Mouse (Mus musculus) liver, adult 2 months (tissue): ENCODE results near the gene Pgm5. TPM values are rescaled to one million over a fixed set of nuclear protein-coding genes. Genes with fewer than 3 reads are reported as not detected.

ENCODE experiments used
- DNase-seq: peaks from one replicate; pipeline ENCODE4 v3.0.0-alpha.2; 2011; ENCODE audit warnings: low read depth, low spot score; ENCODE audit errors: extremely low read depth
- H3K27ac ChIP-seq: fragments of 200-500 bp; replicated peaks from 2 replicates; pipeline ENCODE4 v1.5.1; 2012; ENCODE audit warnings: low read depth, mild to moderate bottlenecking, control low read depth, inconsistent platforms, low read length; ENCODE audit not compliant: insufficient read depth
- H3K27me3 ChIP-seq: fragments of 200-500 bp; 2 replicates; pipeline ENCODE4 v1.6.1; 2012; ENCODE audit warnings: mild to moderate bottlenecking, moderate library complexity, low read length, inconsistent platforms; ENCODE audit not compliant: control insufficient read depth, insufficient read depth
- H3K36me3 ChIP-seq: fragments of 200-500 bp; 2 replicates; pipeline ENCODE4 v1.6.1; 2012; ENCODE audit warnings: low read length, inconsistent platforms; ENCODE audit not compliant: control insufficient read depth, insufficient read depth
- H3K4me1 ChIP-seq: fragments of 200-500 bp; 2 replicates; pipeline ENCODE4 v1.6.1; 2011; ENCODE audit warnings: low read length; ENCODE audit not compliant: control insufficient read depth, insufficient read depth
- H3K4me3 ChIP-seq: fragments of 200-500 bp; 2 replicates; pipeline ENCODE4 v1.5.1; 2011; ENCODE audit warnings: low read depth, mild to moderate bottlenecking, control low read depth, low read length, moderate library complexity; ENCODE audit not compliant: insufficient read depth
- H3K79me2 ChIP-seq: fragments of 200-500 bp; 2 replicates; pipeline ENCODE4 v1.6.1; 2012; ENCODE audit warnings: inconsistent platforms, mild to moderate bottlenecking, low read length, moderate library complexity; ENCODE audit not compliant: control insufficient read depth, insufficient read depth
- H3K9ac ChIP-seq: fragments of 200-500 bp; 2 replicates; pipeline ENCODE4 v1.6.1; 2012; ENCODE audit warnings: low read depth, mild to moderate bottlenecking, control low read depth, inconsistent platforms, low read length
- CTCF ChIP-seq: fragments of 200-500 bp; IDR thresholded peaks from 2 replicates; pipeline ENCODE4 v1.5.1; 2011; ENCODE audit warnings: low read depth, low read length, control low read depth
- POLR2A ChIP-seq: fragments of 200-500 bp; IDR thresholded peaks from 2 replicates; pipeline ENCODE4 v1.6.1; 2011; ENCODE audit warnings: low read length, control low read depth; ENCODE audit not compliant: insufficient read depth; ENCODE audit errors: extremely low read depth
- WGBS: fragments of 180-500 bp; shearing (Covaris S2); methylation state at CpG from one replicate; pipeline ENCODE4 v1.1.7; 2018; 5-methylcytosine and 5-hydroxymethylcytosine counted together
- polyA plus RNA-seq: library from polyadenylated mRNA; depleted of rRNA; stranded (reverse); fragments of >200 nt; gene quantifications from 2 replicates; pipeline ENCODE4 v1.2.3, GENCODE M21; 2012
- total RNA-seq: library from RNA; depleted of rRNA; stranded (reverse); fragments of >200 nt; gene quantifications from 2 replicates; pipeline ENCODE4 v1.2.3, GENCODE M21; 2014

Pgm5 gene
- total and polyA plus RNA-seq, 2 experiments = 0.46 to 1.7 TPM

GRCm38 (mm10) chr19:24683016-24683720 lies 178.5 kb downstream of the Pgm5 start:
- DNase-seq = peak; percentile 88
- Histone ChIP-seq H3K4me1 (peaks cover 2% of the 10 kb centered on the region; the same call in 1 of the 2 replicates), H3K27me3 (no peaks in the 10 kb centered on the region), H3K27ac (no peak overlapping the region), H3K9ac (no peak overlapping the region), H3K79me2 (no peaks in the 10 kb centered on the region), H3K4me3 (no peak overlapping the region), H3K36me3 (no peaks in the 10 kb centered on the region)
- WGBS = 29% methylated on average over 12 of the region's 12 CpGs
- TF ChIP-seq CTCF (no peak), POLR2A (no peak)

- no peak for DNase-seq
- H3K4me1 ChIP-seq = no peaks in the 10 kb centered on the region
- no peaks in the 10 kb centered on the region for H3K79me2 ChIP-seq
- H3K36me3 ChIP-seq = no peaks in the 10 kb centered on the region
- no peak overlapping the region for H3K9ac ChIP-seq
- no peak overlapping the region for H3K4me3 ChIP-seq
- no peak for TF ChIP-seq CTCF
- TF ChIP-seq POLR2A = no peak
- H3K27me3 ChIP-seq = no peaks in the 10 kb centered on the region
- no peak overlapping the region for H3K27ac ChIP-seq
- 80% methylated on average over 8 of the region's 8 CpGs for WGBS
Measured at GRCm38 (mm10) chr19:24677242-24677984, 184.2 kb downstream of the Pgm5 start.

GRCm38 (mm10) chr19:24676429-24676828 lies 185.2 kb downstream of the Pgm5 start:
- Histone ChIP-seq H3K27me3 (no peaks in the 10 kb centered on the region), H3K4me1 (no peaks in the 10 kb centered on the region), H3K27ac (no peak overlapping the region), H3K79me2 (no peaks in the 10 kb centered on the region), H3K4me3 (no peak overlapping the region), H3K9ac (no peak overlapping the region), H3K36me3 (no peaks in the 10 kb centered on the region)
- DNase-seq = no peak
- 87% methylated on average over 7 of the region's 7 CpGs for WGBS
- TF ChIP-seq CTCF (no peak), POLR2A (no peak)

- no peak for TF ChIP-seq CTCF
- TF ChIP-seq POLR2A = no peak
- Histone ChIP-seq H3K4me3 (no peak within 1 kb of the TSS), H3K27ac (no peak within 1 kb of the TSS), H3K4me1 (no peaks in the 10 kb centered on the region), H3K27me3 (no peaks in the 10 kb centered on the region), H3K79me2 (no peaks in the 10 kb centered on the region), H3K9ac (no peak within 1 kb of the TSS), H3K36me3 (no peaks in the 10 kb centered on the region)
- no peak for DNase-seq
- 57% methylated on average over 4 of the region's 4 CpGs for WGBS
Measured at GRCm38 (mm10) chr19:24673762-24674161, 187.9 kb downstream of the Pgm5 start, which contains the start of gene Tmem252. Tmem252 (plus strand) TSS chr19:24674008.

- Histone ChIP-seq H3K27ac (no peak overlapping the region), H3K4me1 (no peaks in the 10 kb centered on the region), H3K9ac (no peak overlapping the region), H3K27me3 (no peaks in the 10 kb centered on the region), H3K79me2 (no peaks in the 10 kb centered on the region), H3K4me3 (no peak overlapping the region), H3K36me3 (no peaks in the 10 kb centered on the region)
- TF ChIP-seq CTCF (no peak), POLR2A (no peak)
- 80% methylated on average over 10 of the region's 10 CpGs for WGBS
- no peak for DNase-seq
Measured at GRCm38 (mm10) chr19:24673331-24673730, 188.3 kb downstream of the Pgm5 start.

DNA sequence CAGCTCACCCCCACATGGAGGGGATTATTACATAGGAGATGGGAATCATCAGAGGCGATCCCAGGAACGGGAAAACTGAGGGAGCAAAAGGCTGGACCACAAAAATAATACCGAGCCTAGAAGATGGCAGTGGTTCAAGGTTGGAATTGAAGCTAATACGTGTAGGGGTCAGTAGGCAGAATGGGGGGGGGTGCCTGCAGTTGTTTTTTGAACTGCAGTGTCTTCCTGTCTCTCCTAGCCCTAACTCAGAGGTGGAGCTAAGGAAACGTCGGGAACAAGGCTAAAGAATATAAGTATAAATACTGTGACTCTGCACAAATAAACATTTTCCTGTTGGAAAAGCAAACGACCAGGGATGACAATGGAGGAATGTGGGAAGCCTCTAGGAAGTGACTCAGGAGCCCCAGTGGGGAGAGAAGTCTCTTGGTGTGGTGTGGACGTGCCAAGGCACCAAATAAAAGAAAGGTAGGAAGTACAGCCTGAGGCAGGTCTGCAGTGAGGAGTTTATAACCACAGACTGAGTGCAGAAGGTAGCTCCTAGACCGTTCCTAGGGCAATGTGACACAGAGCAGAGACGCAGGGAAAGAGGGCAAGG lies 189.2 kb downstream of the Pgm5 start:
- no peaks in the 10 kb centered on the region for H3K27me3 ChIP-seq
- H3K4me3 ChIP-seq = no peak overlapping the region
- H3K79me2 ChIP-seq = no peaks in the 10 kb centered on the region
- WGBS = 70% methylated on average over 10 of the region's 10 CpGs
- no peak overlapping the region for H3K9ac ChIP-seq
- no peak overlapping the region for H3K27ac ChIP-seq
- H3K4me1 ChIP-seq = no peaks in the 10 kb centered on the region
- TF ChIP-seq CTCF (no peak), POLR2A (no peak)
- H3K36me3 ChIP-seq = no peaks in the 10 kb centered on the region
- DNase-seq = no peak
